Mouse (Mus musculus) T-cell, adult 2 months (primary cell): ENCODE data around the gene Fancd2.

Experiments used
- DNase-seq: peaks from one replicate; pipeline ENCODE4 v3.0.0; 2022; ENCODE audit warnings: low spot score

The Fancd2 gene

DNA sequence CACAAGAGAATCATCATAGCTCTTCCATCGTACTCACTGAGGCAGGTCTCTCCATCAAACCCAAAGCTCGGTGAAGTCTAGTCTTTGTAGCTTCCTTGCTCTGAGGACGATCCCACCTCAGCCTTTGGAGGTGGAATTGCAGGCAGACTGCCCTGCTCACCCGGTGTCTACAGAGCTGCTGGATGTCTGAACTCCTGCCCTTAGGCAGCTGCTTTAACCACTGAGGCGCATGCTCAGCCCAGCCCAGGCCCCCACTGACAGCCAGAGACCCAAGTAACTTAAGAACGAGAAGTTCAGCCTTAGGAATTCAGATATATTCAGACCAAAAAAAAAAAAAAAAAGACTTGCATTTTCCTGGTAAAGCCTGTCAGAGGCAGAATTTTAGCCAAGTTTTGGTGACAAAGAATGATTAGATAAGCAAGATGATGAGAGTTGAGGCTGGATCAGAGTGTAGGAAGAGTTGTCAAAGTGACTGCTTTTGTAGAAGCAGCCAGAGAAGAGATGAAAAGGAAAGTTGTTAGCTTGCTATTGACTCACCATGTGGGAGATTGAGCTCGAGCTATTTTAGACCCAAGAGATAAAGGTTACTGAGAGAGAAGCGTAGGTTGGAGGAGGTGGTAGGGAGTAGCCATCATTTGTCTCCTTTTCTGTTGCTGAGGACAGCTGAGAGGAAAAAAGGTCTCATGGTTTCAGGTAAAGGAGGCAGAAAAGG lies 80.9 kb downstream of the Fancd2 start:
- no peak for DNase-seq

DNA sequence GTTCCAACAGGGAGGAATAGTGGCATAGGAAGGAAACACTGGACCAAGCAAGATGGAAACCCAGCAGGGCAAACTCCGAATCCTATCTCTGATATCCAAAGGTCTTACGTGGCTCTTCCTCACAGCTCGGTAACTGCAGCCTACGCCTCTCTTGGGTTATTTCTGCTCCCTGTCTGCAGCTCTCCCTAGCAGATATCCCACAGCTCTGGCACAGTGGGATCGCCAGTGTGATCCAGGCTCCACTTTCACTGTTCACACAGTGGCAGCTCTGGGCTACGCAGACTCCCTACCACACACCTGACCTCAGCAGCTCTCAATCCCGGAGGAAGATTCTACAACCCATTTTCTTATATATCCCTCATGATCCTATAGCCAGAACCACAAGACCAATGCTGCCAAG lies 82.7 kb downstream of the Fancd2 start:
- no peak for DNase-seq

DNA sequence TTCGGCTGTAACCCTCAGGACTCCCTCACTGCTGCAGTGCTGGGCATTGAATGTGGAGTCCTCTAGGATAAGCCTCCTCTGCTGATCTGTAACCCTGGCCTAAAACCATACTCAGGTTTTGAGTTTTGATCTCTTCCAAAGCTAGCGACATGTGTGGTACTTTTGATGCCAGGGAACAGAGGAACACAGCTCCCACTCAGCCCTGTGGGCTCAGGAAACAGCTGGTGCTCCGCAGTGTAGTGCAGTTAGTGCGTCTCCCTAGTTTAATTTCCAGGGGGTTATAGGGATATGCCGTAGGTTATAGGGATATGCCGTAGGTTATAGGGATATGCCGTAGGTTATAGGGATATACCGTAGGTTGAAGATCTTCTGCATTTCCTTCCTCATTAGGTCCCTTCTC lies 83.5 kb downstream of the Fancd2 start:
- no peak for DNase-seq

DNA sequence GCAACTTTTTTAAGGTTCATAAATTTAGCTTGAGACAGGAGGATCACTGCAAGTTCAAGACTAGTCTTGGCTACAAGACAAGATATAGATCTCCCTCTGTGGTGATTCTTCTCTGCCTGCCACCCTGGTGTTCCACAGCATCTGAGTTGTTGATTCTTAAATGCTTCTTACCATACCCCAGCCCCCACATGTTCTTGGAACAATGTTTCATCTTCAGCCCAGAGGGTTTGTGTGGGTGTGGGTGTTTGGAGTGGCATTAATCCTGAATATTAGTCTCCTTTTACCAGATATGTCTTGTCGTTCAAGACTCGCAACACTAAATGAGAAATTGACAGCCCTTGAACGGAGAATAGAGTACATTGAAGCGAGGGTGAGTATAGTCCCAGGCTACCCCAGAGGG lies 84.0 kb downstream of the Fancd2 start:
- no peak for DNase-seq

DNA sequence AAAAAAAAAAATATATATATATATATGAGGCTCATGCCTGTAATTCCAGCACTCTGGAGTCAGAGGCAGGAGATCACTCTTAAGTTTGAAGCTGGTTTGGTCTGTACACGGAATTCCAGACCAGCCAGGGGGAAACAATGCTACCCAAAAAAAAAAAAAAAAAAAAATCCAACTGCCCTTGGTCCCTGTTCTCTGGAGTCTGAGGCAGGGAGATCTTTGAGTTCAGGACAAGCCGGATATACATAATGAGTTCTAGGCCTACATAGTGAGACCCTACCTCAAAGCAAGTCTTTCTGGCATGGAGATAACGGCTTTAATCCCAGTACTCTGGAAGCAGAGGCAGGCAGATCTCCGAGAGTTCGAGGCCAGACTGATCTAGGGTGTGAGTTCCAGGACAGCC lies 91.9 kb downstream of the Fancd2 start:
- DNase-seq = no peak

DNA sequence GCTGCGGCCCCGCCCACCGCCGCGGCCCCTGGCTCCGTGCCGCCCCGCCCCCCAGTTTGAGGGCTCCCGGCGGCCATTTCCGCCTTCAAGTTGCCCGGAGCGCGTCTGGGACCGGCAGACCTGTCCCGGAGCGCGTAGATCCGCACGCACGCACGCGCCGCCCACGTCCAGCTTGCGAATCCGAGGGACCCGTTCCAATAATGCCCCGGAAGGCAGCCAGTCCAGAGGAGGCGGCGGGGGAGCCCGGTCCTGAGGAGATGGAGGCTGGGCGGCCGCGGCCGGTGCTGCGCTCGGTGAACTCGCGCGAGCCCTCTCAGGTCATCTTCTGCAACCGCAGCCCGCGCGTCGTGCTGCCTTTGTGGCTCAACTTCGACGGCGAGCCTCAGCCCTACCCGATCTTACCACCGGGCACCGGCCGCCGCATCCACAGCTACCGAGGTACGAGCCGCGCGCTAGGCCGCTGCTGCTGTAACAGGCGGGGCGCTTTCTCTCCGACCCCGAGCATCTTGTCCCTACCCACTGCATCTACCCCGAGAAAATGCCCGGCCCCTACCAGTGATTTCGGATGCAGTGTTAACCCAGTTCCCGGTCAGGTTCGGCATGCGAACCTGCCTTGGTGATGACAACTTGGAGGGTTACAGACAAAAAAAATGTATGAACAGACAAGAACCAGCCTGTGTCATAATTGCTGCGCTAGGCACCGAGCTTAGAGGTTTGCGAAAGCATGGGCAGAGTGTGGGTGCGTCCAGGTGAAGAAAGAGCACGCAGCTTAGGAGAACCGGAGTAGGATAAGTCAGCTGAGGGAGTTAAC lies 92.7 kb downstream of the Fancd2 start, which contains the start of gene Vhl:
Vhl (plus strand) TSS at position 19 of the 811 bp plus-strand sequence.
- DNase-seq = peak; percentile 73

DNA sequence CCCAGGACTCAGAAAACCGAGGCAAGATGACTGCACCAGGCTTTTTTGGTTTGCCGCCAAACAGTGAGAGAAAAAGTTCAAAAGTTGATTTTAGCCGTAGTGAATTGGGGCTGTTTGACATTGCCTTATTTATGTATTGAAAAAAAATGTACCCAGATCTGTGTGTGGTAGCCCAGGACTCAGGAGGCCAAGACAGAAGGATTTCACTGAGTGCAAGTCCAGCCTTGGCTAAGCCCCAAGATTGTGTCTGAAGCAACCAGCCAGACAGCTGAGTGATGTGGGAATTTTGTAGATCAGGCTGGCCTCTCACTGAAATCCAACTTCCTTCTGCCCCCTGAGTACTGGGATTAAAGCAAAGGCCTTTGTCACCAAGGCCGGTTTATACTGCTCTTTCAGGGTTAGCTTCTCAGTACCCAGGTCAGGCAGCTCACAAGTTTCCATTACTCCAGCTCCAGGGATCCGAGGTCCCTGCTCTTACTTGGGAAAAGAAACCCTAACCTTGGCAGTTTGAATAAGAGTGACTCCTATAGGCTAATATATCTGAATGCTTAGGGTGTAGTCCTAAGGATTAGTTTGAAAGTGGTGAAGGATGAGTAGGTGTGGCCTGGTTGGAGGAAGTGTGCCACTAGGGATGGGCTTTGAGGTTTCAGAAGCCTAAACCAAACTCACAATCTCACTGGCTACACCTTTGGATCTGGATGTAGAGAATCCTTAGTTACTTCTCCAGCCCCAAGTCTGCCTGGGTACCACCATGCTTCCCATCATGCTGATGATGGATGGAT lies 93.7 kb downstream of the Fancd2 start:
- no peak for DNase-seq

DNA sequence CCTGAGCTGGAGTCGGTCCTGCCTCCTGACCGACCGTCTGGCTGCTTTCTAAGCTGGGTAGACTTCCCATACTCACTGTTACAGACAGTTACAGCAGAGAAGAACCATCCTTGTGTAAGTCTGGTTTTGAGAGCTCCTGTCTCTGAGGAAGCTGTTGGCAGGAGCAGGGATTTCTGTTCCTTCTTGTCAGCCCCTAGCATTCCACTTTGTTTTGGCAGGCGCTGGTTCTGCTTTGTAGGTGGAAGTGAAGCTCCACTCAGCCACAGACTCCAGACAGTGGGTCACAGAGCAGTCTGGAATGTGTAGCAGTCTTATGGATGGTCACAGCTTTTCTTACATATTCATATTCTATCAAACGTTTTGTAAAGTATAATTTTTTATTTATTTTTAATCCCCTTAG lies 98.8 kb downstream of the Fancd2 start:
- DNase-seq = no peak

DNA sequence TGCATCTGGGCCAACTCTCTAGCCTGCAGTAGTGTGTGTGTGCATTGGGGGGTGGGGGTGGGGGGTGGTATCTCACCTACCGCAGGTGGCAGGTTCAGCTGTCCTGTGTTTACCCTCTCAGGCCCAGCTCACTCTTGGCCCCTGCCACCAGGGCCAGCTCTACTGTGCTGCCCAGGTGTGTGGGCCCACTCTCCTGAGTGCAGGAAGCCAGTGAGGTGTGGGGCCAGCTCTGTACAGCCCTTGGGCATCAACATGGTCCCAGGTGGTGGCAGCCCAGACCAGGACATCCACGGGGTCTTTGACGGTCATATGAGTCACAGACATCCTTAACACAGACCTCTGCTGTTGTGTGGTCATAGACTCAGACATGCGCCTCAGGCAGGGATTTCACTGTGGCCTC lies 101.4 kb downstream of the Fancd2 start:
- DNase-seq = no peak

DNA sequence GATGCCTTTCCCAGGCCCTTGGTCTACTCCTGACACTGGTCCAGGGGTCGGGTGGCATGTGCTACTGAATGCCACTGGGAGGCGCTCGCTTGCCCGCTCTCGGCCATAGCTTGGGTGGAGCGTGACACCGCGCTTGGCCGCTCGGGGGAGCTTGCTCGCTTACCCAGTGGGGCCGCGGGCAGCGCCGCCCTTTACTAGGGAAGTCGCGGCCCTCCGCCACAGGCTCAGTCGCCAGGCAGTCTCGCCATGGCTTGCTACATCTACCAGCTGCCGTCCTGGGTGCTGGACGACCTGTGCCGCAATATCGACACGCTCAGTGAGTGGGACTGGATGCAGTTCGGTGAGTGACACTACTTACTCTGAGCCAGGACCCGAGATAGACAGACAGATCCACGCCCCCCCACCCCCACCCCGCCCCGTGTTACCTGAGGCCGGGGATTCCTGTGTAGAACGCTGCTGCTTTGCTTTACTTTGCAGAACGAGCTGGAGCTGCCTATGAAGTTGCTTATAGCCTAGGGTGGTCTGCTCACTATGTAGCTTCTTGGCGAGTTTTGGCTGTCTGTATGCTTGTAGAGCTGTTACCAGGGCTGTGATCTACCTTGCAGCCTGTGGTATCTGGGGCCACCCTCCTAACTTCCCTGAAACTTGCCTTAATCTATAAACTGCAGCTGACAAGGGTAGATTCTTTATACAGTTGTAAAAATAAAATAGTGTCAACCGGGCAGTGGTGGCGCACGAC lies 107.0 kb downstream of the Fancd2 start, which contains the start of gene Irak2:
Irak2 (plus strand) TSS at position 166 of the 739 bp plus-strand sequence.
- peak; percentile 93 for DNase-seq

DNA sequence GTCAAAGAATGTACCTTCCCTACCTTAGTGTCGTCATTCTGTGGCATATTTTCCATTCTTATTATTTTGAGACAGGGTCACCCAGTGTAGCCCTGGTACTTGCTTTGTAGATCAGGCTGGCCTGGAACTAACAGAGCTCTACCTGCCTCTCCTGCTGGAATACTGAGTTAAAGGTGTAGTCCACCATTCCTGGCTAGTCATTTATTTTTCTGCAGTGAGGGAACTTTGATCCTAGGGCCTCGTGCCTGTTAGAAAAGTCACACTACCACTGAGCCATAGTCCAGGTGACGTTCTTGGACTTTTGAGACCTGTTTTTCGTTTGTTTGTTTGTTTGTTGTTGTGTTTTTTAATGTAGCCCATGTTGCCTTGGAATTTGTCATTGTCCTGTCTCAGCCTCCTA lies 107.7 kb downstream of the Fancd2 start:
- no peak for DNase-seq

DNA sequence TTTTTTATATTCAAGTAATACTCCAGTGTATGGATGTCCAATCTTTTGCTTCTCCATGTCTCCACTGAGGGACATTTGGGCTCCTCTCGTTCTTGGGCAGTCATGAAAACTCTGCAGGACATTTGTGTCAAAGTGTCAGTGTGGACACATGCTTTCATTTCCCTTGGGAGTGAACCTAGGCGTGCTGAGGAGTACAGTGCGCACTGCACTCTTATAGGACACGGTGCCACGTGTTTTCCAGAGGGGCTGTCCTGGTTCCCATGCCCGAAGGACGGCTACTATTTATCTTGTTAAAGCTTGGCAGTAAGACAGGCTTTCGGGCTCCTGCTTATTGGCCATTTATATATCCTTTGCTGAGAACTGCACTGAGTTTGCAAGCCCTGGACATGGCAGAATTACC lies 111.1 kb downstream of the Fancd2 start:
- no peak for DNase-seq

DNA sequence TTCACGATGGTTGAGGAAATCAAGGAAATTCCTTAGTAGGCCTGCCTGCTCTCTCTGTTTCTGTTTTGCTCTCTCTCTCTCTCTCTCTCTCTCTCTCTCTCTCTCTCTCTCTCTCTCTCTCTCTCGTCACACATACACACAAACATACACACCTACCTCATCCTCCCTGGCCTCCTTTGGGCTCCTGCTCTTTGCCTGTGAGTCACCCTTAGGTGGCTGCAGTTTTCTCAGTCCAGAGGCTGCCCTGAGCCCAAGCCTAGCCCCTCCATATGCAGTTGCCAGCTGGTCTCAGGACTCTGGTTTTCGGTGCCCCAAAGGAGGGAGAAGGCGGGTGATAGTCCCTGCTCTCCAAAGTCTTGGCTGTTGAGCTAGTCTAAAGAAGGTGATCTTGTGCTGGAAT lies 111.5 kb downstream of the Fancd2 start:
- DNase-seq = no peak

DNA sequence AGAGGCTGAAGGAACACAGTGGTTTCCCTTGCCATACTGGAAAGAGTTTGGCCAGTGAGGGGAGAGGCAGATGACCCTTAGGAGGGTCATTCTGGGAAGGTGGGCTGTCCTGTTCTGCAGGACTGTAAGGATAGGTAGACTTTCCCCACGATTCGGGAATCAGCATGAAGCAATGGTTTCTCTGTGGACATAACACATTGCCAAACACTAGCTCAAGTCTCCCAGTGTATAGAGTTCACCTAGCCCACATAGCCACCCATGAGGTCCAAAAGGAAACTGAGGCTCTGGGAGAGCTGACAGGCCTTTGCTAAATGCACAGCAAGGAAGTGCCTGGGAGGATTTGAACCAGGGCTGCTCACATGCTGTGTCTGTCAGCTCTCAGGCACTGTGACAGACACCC lies 112.5 kb downstream of the Fancd2 start:
- DNase-seq = no peak

DNA sequence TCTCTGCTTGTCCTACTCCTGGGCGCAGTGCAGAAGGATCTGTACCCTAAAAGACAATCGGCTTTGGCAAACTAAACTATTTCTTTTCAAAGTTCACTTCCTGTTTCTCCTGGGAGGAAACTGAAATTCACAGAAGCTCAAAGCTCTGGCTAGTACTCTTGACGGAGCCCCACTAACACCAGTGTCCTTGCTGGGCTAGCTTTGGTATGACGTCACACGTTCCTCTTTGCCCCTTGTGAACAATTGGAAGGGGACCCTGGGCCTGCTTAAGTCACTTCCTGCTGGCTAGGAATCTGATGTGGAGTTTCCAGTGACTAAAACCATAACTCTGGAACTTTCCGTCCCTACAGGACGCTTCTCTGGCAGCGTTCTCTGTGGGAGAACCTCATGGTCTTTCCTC lies 113.3 kb downstream of the Fancd2 start:
- no peak for DNase-seq
